Mouse (Mus musculus) liver, adult 2 months (tissue): ENCODE data around the gene Poc1a.

ENCODE experiments used
- CTCF ChIP-seq: fragments of 200-500 bp; IDR thresholded peaks from 2 replicates; pipeline ENCODE4 v1.5.1; 2011; ENCODE audit warnings: low read depth, low read length, control low read depth
- POLR2A ChIP-seq: fragments of 200-500 bp; IDR thresholded peaks from 2 replicates; pipeline ENCODE4 v1.6.1; 2011; ENCODE audit warnings: low read length, control low read depth; ENCODE audit not compliant: insufficient read depth; ENCODE audit errors: extremely low read depth

DNA sequence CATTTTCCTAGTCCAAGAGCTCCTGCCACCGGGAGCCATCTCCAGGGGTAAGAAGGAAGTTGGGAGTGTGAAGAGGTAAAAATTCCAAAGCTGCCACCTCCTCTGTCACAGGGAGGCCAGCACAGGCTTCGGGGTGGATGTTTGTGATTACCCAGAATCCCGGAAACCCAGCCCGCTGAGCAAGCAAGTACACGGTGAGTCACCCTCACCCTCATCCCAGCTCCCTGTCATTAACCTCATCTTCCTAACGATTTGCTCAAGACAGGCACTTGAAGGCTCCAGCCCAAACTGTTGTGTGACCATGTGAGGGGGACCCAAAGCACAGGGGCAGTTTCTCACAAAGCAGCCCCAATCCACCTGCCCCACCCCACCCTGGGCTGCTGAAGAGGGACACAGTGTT lies 72.9 kb downstream of the Poc1a start:
- TF ChIP-seq CTCF = no peak
- no peak for TF ChIP-seq POLR2A
